Mouse (Mus musculus) erythroid progenitor cell, adult 5-6 weeks (primary cell): Measurements from ENCODE around the gene Ptpn21. TPM values are rescaled to one million over a fixed set of nuclear protein-coding genes. Genes with fewer than 3 reads are reported as not detected.

ENCODE experiments used
- ATAC-seq: replicated peaks from 2 replicates; pipeline ENCODE4 v1.8.0; 2016; ENCODE audit warnings: moderate number of reproducible peaks, mild to moderate bottlenecking, moderate TSS enrichment, inconsistent platforms; ENCODE audit not compliant: poor library complexity, low FRiP score, severe bottlenecking
- total RNA-seq, 2 experiments: library from RNA; stranded (forward) in 1 of 2; stranded (reverse) in 1 of 2; fragments of 150-400 nt in 1 of 2; fragments of 186-747, 209-891 nt in 1 of 2; gene quantifications; 2 replicates each; pipeline versions ENCODE4 v1.2.3 to v1.2.4; 2015 to 2017; ENCODE audit warnings: low replicate concordance in 2 of 2

The Ptpn21 gene
- 7.5 TPM in 1 of 2 replicates, not detected in the other for total RNA-seq (2015; ENCODE audit: low replicate concordance)
- total RNA-seq (2017; ENCODE audit: low replicate concordance): 1.7 and 3.7 TPM in 2 replicates

DNA sequence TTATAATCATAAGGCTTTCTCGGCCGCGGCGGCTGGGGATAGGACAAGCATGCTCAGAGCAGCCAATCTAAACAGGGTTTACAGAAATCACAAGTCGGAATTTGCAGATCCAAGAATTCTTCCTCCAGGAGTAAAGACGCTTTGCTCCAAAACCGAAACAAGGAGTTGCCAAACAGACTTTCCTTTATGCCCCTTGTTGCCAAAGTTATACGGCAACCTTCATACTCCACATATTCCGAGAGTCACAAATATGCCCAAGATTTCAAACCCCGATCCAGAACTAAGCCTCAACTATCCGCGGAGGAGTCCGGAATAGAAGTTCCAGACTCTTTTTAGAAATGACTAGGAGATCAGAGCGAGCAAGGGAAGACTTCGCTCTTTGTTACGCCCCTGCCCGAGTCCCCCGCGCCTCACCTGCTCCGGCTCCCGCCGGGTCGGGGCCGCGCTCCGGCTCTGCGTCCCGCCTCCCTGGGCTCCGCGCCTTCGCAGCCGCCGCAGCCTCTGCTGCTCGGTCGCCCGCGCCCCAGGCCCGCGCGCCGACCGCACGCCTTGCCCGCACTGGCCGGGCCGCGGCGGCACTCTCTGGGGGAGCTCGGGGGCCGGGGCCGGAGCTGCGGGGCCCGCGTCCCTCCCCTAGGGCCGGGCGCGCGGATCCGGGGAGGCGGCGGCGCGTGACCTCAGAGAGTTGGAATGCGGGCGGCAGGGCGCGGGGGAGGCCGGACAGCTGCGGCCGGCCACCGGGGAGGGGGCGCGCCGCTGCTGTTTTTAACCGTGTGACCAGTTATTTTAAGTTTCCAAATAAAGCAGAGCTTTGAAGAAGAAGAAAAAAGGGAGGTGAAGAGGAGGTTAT lies at the start of gene Ptpn21:
Gene Ptpn21, minus strand, starts transcription at position 455 of the 850 bp plus-strand sequence.
- no peak for ATAC-seq

DNA sequence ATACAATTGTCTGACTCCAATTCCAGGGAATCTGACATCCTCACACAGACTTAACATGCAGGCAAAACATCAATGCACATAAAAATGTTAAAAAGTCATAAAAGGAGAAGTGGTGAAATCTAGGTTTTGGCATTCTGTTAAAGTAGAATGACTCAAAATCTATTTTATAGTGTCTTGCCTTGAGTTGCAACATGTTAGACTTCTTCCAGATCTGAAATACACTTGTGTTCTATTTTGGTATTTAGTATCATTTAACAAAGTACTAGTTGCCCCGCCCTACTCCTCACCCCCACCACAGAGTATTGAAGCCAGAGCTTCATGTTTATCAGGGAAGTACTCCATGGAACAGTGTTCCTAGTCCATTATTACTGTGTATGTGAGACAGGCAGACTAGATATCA lies 47.0 kb upstream of the Ptpn21 start:
- no peak for ATAC-seq

DNA sequence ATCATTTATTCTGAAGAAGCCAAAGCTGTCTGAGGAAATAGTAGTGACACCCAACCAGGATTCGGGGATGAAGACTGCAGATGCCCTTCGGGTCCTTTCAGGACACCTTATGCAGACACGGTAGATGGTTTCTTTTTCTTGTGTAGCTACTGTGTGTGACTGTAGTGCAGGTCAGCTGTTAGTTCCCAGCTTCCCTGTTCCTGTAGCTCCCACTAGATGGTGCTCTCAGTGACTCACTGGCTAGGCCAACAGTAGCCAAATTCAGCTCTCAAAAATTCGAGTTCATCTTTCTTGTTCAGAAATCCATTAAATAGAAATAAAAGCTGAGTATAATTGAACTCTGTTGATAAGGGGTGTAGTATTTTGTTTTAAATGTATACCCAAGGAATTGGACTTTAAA lies 41.9 kb upstream of the Ptpn21 start:
- ATAC-seq: no peak

DNA sequence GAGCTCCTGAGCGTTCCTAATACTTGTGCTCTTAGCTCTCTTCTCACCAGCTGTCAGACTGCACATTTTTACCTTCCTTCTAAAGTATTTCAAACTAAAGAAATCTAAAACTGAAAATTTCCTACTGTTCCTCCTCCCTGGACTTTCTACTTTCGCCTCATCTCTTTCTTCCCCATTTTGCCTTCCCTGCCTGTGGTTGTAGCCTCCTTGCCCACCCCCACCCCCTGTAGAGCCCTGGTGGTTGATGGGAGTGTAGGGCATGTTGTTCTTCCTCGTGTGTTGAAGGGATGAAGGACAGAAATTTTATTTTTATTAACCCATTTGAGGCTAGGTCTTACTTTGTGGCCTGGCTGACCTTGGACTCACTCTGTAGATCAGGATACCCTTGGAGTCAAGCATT lies 40.3 kb upstream of the Ptpn21 start:
- ATAC-seq: no peak

DNA sequence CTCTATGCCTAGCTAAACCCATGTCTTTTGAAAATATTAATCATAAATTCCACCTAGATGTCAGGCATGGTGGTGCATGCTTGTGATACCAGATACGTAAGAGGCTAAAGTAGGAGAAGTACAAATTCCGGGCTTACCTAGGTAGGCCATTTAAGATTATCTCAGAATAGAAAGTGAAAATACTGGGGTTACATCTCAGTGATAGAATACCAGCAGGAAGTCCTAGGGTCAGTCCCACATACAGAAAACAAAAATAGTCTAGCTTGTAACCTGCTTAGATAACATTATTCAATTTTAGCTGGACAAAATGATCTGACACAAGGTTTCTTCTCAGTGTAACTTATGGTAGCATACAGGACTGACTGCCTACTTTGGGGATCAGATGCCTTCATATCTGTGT lies 29.0 kb upstream of the Ptpn21 start:
- ATAC-seq: no peak

DNA sequence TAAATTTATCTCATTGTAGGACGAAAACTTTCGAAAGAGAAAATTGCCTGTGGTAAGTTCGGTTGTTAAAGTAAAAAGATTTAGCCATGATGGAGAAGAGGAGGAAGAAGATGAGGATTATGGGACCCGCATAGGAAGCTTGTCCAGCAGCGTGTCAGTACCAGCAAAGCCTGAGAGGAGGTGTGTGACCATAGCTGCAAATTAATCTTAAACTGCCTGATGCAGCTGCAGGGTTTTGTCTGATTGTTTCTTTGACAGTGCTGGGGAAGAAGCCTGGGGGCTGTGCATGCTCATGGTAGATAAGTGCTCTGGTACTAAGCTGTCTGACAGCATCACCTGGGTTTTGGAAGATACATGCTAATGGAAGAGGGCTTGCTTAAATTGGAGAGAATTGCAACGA lies 22.5 kb upstream of the Ptpn21 start:
- ATAC-seq: no peak

DNA sequence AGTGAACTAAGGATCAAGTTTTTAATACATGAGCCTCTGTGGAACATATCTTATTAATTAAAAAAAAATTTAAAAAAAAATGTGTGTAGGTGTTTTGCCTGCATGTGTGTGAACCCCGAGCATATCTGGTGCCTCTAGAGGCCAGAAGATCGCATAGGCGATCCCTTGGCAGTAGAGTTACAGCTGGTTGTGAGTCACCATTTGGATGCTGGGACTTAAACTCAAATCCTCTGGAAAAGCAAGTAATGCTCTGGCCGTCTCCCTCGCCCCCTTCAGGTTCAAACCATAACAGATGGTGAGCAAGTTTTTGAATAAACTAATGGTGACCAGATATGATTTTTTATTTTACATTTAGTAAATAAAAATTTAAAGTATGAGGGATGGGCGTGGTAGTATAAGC lies 20.4 kb upstream of the Ptpn21 start:
- ATAC-seq: no peak

DNA sequence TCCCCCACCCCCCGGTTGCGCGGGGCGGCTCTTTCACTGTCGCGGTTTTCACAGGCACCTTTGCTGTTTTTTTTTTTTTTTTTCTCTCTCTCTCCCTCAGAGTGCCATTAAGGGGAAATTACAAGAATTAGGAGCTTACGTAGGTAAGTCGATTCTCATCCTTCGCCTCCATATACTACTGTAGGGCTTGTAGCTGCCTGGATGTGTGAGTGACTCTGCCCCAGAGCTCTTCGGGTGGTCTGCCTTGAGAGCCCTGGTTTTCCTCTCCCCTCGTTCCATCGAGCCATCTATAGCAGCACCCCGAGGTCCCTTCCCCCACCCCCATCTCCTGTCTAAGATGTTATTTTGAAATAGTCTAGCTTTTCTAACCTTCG lies 10.2 kb upstream of the Ptpn21 start:
- no peak for ATAC-seq

DNA sequence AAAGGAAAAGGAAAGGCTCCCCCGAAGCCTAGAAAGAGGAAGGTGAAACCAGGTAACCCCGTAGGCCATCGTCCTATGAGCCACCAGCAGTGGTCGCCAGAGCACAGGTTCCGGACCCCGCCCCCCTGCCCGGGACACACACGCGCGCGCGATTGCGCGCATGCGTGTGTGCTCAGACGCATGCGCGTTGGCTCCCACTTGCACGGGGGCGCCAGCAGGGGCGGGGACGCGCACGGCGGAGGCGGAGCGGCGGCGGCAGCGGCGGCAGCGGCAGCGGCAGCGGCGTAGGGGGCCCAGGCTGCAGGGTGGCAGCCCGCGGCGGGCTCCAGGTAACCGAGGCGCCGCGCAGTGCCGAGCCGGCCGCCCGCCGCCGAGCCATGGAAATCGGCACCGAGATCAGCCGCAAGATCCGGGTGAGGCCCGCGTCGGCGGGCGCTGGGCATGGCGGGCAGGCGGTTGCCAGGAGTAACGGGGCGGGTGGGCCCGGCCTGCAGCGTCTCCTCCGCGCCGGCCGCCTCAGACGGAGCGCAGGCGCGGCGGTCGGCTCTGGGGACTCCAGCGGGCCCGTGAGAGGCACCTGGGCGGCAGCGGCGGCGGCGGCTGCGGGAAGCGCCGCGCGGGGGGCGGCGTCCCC lies 9.7 kb upstream of the Ptpn21 start, which contains the start of gene Zc3h14:
Gene Zc3h14, plus strand, starts transcription at position 219 of the 634 bp plus-strand sequence.
- peak; percentile 88 for ATAC-seq

DNA sequence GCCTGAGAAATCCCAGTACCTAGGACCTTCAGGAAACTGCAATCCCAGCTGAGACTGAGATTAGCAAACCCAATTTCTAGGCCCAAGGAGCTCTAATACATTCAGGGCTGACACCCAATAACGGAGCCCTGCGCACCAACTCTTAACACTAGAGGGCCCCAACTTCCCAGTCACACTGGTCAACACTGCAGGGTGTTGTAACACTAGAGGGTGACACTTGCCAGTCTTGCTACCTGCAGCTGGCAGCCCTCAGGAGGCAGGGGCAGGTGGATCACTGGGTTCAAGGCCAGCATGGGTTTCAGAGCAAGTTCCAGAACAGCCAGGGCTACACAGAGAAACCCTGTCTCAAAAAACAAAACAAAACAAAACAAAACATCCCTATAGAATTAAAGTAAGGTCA lies 8.9 kb upstream of the Ptpn21 start:
- peak; percentile 76 for ATAC-seq

DNA sequence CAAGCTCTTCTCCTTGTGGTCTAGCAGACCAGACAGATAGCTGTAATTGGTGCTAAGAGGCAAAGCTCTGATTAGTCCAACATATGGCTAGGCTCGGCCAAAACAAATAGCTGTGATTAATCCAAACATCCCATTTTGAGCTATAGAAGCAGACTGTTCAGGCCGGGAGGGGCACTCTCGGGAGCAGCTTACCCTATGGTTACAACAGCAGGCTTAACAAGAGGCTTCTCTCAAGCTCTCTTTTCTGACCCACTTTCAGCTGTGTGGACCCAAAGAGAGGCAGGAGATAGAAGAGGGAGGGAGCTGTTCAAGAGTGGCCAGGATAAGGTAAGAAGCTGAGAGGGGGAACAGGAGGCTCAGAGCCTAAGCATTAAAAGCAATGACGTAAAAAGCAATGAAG lies 8.4 kb upstream of the Ptpn21 start:
- no peak for ATAC-seq

DNA sequence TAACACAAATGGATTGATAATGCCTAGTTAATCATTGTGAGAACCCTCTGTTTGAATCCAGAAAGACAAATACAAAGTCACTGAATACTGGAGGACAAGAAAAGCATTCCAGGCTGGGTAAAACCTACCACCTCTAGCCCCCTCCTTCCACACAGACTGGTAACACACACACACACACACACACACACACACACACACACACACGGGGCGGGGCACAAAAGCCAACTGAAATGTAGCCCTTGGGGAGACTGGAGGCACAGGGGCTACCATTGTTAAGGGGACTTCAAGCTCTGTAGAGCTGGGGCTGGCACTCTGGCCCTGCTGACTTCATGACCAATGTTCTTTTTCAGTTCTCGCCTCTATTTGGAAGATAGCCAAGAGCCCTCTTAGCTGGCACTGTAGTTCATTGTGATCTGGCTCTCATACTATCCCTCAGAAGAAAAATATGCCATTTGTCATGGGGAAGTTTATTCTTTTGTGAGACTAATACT lies 3.9 kb upstream of the Ptpn21 start:
- no peak for ATAC-seq

DNA sequence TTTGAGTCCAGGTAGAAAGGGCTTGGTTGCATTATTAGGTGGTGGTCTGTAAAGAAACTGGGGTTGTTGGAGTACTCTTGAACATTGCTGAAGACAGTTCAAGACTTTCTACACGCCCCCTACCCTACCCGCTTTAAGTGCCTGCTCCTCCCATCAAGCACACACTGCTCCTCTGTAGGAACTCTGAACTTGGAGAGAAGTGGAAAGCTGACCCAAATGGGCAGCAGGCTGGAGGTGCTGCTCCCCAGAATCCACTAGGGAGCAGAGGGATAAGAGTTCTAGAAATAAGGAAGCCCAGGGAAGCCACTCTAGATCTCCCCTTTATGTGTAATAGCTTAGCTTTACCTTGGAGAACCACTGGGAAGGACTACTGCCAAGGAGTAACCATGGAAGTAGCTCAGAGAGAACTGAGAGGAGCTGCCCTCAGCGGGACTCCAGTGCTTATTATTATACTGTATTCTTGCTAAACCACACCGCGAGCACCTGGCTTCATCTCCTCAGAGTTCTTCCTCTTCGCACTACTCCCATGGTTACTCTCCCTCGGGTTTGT lies 671 bp upstream of the Ptpn21 start:
- ATAC-seq: no peak

DNA sequence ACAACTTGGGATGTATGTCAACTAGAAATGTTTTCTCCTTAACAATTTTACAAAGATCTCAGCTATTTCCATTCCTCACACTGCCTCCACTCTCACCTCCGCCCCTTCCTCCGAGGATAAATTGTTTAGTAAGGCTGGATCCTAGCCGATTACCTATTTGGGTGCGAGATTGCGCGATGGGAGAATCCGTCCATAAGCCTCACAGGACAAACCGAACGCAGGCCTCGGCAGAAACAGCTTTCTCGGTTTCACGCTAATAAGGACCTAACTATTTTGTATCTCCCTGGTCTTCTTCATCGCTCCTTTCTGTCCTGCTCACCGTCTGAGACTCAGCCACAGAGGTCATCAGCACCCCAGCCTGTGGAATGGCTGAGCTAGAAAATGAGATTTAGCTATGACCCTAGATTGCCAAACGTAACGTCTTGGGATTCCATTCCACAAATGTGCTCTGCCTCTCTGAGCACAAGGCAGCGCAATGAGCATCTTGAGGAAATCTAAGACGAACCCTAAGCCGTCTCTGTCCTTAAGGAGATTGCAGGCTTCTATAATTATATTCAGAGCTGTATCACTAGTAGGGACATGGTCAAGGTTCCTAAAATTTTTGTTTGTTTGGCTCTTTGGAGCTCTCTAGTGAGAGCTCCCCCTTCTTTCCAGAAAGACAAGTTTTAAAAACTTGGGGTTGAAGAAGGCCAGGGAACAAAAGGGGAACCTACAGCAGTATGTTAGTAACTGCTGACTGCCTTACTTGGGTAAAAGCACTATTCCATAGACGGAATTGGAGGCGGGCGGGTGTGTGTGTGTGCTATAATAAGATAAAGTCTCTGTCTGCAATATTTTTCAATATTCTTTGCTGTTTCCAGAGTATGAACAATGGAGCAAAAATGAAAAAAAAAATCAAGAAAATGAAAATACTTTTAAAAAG lies 2.1 kb downstream of the Ptpn21 start:
- ATAC-seq: no peak

DNA sequence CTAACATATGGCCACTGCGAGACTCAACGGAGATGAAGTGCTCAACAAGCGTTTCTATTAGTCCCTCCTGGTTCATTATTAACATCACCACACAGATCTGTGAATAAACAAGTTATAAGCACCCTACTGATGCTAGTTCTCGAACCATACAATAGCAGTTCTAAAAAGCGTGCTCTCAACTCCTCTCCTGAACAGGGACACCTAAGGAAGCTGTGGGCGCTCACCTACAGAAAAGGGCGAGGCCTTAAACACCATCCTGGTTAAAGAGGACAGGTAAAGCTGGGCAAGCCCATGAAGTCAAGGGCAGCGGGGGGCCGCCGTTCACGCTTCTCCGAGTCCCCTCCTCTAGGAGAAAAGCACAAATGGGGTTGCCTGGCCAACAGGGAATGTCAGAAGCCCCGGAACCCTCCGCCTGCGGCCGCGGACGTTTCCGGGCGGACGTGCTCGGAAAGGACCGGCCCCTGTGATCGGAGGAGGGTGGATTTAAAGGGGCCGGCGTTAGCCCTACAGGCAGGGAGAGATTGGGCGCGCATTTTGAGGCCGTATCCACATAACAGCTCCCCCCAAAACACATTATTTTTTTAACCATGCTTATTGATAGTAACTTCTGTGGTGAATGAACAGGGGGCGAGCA lies 2.8 kb downstream of the Ptpn21 start:
- ATAC-seq: peak; percentile 79

DNA sequence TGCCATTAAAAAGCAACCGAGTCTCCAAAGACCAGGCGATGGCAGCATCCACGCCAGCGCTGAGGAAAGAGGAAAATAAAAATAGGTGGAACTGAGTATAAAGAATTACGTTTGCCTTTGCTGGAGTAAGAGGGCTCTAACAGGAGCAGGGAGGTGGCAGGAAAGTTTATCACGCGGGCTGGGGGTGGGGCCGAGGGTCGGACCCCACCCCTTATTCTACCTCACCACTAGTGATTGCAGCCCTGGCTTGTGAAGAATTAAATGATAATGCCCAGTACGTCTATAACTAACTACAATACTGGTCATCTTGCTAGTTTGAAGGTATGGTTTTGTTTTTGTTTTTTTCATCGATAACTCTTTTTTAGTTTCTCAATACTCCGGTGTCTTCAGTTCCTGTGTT lies 3.4 kb downstream of the Ptpn21 start:
- no peak for ATAC-seq

DNA sequence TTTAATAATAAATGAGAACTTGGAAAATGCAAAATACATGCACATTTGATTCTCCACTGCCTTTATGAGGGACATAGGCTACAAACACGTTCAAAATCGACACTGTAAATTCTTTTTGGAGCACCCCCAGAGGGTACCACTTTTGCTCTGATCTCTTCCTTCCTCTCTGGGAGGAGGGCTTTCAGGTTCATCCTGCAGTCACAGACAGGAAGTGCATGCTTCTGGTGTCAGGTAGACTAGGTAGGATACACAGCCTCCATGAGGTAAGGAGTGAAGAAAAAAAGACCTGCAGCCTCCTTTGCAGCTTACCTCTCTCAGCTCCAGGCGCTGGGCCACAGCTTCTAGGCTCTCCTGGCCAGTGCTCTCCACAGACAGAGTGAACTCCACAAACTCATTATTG lies 4.0 kb downstream of the Ptpn21 start:
- no peak for ATAC-seq

DNA sequence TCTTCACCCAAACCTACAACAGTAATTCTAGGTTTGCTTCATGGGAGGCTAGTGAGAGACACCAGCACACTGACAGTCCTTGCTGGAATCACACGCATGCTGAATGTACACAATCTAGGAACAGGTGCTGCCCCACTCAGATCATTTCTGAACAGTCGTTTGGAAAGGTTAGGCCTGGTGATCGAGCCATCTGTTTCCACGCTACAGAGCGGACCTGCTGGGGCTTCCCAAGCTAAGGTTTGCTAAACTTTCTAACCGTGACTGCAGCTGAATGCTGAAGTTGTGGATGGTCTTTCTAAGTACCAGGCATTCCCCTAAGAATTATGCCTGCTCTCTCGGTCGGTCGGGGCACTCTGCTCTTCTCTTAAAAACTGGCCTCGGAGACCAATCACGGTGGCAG lies 6.5 kb downstream of the Ptpn21 start:
- ATAC-seq: no peak

DNA sequence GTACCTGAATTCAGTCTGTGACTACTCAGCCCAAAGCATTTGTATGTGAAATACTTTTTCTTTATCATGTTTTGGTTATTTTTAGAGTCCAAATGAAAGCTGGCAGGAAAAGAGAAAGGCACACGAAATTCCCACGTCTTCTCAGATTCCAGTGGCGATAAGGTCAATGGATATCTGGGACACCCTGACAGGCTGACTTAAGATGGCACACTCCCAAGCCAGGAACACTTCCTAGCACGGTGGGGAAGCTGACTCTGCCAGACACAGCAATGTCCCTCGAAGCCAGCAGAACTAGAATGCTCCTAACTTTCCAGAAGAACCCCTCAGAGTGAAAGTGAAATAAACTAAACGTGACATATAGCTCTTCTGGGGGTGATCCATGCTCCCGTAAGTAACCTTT lies 10.0 kb downstream of the Ptpn21 start:
- ATAC-seq: no peak
